ENCODE assay signal across 15 mouse cellular contexts in the genomic region with DNA sequence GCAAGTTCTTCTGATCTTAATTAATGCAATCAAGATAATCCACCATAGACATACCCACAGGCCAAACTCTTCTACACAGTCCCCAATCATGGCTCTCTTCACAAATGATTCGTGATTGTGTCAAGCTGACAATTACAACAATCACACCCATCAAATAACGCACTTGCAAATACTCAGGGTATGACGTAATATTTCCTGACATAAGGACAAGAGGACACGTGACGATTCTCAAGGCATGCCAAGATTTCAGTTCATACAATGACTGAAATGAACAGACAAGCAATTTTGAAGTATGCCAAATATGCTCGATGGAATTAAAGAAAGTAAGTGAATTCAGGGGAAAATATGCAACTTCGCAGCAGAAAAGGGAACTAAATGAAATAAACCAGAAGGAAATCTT.
"Had no signal": no experiment of that assay in that cellular context is flagged by ENCODE, and none has a peak within 500 bp of the region (broad histone marks: within the 10 kb centered on the region; RNA-seq: fewer than 3 reads in every experiment).

No protein-coding gene starts in this region.

- H3K9me3 ChIP-seq: liver, embryonic 12.5 days; midbrain, embryonic 13.5 days; midbrain, embryonic 15.5 days; neural tube, embryonic 12.5 days; stomach, embryonic 15.5 days had no signal

- DNase-seq: lung, adult 2 months; lung, postnatal 14 days; right cerebral cortex, postnatal 14 days; thymus, adult 2 months; thymus, postnatal 25 days; thymus, postnatal 4 days had no signal

- ATAC-seq: liver, embryonic 12.5 days; midbrain, embryonic 13.5 days; midbrain, embryonic 15.5 days had no signal

- H3K4me2 ChIP-seq: liver, embryonic 12.5 days; midbrain, embryonic 11.5 days; midbrain, embryonic 13.5 days; midbrain, embryonic 15.5 days; neural tube, embryonic 12.5 days; stomach, embryonic 15.5 days had no signal

- H3K4me1 ChIP-seq: liver, embryonic 12.5 days; midbrain, embryonic 13.5 days; midbrain, embryonic 15.5 days; neural tube, embryonic 12.5 days; stomach, embryonic 15.5 days had no signal

- H3K36me3 ChIP-seq: liver, embryonic 12.5 days; midbrain, embryonic 13.5 days; midbrain, embryonic 15.5 days; neural tube, embryonic 12.5 days; stomach, embryonic 15.5 days had no signal

- H3K27ac ChIP-seq: liver, embryonic 12.5 days; liver, embryonic 14.5 days; macrophage; midbrain, embryonic 13.5 days; midbrain, embryonic 15.5 days; neural tube, embryonic 12.5 days; stomach, embryonic 15.5 days; stomach, postnatal 0 days had no signal

- H3K9ac ChIP-seq: liver, embryonic 12.5 days; liver, embryonic 14.5 days; midbrain, embryonic 13.5 days; midbrain, embryonic 15.5 days; neural tube, embryonic 12.5 days; stomach, embryonic 15.5 days had no signal

- H3K27me3 ChIP-seq: liver, embryonic 12.5 days; midbrain, embryonic 13.5 days; midbrain, embryonic 15.5 days; neural tube, embryonic 12.5 days; stomach, embryonic 15.5 days had no signal

- H3K4me3 ChIP-seq: liver, embryonic 12.5 days; midbrain, embryonic 13.5 days; midbrain, embryonic 15.5 days; neural tube, embryonic 12.5 days; stomach, embryonic 15.5 days had no signal
